Mouse (Mus musculus) midbrain, embryonic 11.5 days (tissue): Measurements from ENCODE around the gene Usp20. TPM values are rescaled to one million over a fixed set of nuclear protein-coding genes. Genes with fewer than 3 reads are reported as not detected.

ENCODE experiments used
- polyA plus RNA-seq: library from polyadenylated mRNA; unstranded; fragments of >200 nt; fragmentation: Nextera tagmentation; extraction: Ambion mirVana; gene quantifications from 2 replicates; pipeline ENCODE4 v1.2.1, GENCODE M21; 2014

The Usp20 gene
- polyA plus RNA-seq, 1 experiment from 2014 or later, result 14.1 TPM

Other genes starting within 250 kb of the Usp20 start
- 1.5 and 2.5 TPM in 2 replicates for gene 1700001O22Rik, start 178.6 kb upstream of the Usp20 start, polyA plus RNA-seq
- gene Ntmt1, start 174.5 kb upstream of the Usp20 start, polyA plus RNA-seq, result 98.7 and 107 TPM in 2 replicates
- 23.0 and 31.0 TPM in 2 replicates for gene Asb6, start 151.9 kb upstream of the Usp20 start, polyA plus RNA-seq
- gene Prrx2, start 147.3 kb upstream of the Usp20 start, polyA plus RNA-seq, result 20.1 and 24.4 TPM in 2 replicates
- gene Ptges, start 52.4 kb upstream of the Usp20 start, polyA plus RNA-seq, result 4.7 and 6.1 TPM in 2 replicates
- 19.3 and 21.1 TPM in 2 replicates for gene Tor1b, start 29.3 kb upstream of the Usp20 start, polyA plus RNA-seq
- 76.9 and 84.5 TPM in 2 replicates for gene Tor1a, start 14.3 kb upstream of the Usp20 start, polyA plus RNA-seq
- 64.7 and 68.8 TPM in 2 replicates for gene BC005624, start 78 bp upstream of the Usp20 start, polyA plus RNA-seq
- 10.8 and 11.5 TPM in 2 replicates for gene Fnbp1, start 159.7 kb downstream of the Usp20 start, polyA plus RNA-seq
- 26.5 and 27.8 TPM in 2 replicates for gene Gpr107, start 170.0 kb downstream of the Usp20 start, polyA plus RNA-seq